Mouse (Mus musculus) forebrain, embryonic 13.5 days (tissue): Measurements from ENCODE around the gene Fam71e2. TPM values are rescaled to one million over a fixed set of nuclear protein-coding genes. Genes with fewer than 3 reads are reported as not detected.

Source experiments
- ATAC-seq: fragments of 200-750 bp; cut with Nextera tagmentation; 2 replicates; pipeline ENCODE4 v1.8.0; 2017
- H3K27ac ChIP-seq: fragments of 300-500 bp; sonication (generic); 2 replicates; pipeline ENCODE4 v1.5.1; 2015; ENCODE audit warnings: inconsistent platforms, mild to moderate bottlenecking, moderate library complexity
- H3K27me3 ChIP-seq: fragments of 300-500 bp; sonication (generic); 2 replicates; pipeline ENCODE4 v1.6.1; 2015; ENCODE audit warnings: mild to moderate bottlenecking, inconsistent platforms
- H3K36me3 ChIP-seq: fragments of 300-500 bp; sonication (generic); 2 replicates; pipeline ENCODE4 v1.6.1; 2015; ENCODE audit warnings: mild to moderate bottlenecking, inconsistent platforms; ENCODE audit not compliant: poor library complexity, severe bottlenecking
- H3K4me1 ChIP-seq: fragments of 300-500 bp; sonication (generic); 2 replicates; pipeline ENCODE4 v1.6.1; 2015; ENCODE audit warnings: inconsistent platforms
- H3K4me2 ChIP-seq: fragments of 300-500 bp; sonication (generic); 2 replicates; pipeline ENCODE4 v1.6.1; 2015; ENCODE audit warnings: inconsistent platforms, mild to moderate bottlenecking, moderate library complexity
- H3K4me3 ChIP-seq: fragments of 300-500 bp; sonication (generic); 2 replicates; pipeline ENCODE4 v1.5.1; 2015; ENCODE audit warnings: mild to moderate bottlenecking, inconsistent platforms
- H3K9ac ChIP-seq: fragments of 300-500 bp; sonication (generic); 2 replicates; pipeline ENCODE4 v1.6.1; 2015; ENCODE audit warnings: mild to moderate bottlenecking, inconsistent platforms
- H3K9me3 ChIP-seq: fragments of 300-500 bp; sonication (generic); replicated peaks from 2 replicates; pipeline ENCODE4 v1.6.1; 2016; ENCODE audit warnings: inconsistent platforms
- WGBS: fragments of 180-500 bp; shearing (Covaris S2); methylation state at CpG from one replicate; pipeline ENCODE4 v1.1.7; 2015; 5-methylcytosine and 5-hydroxymethylcytosine counted together
- polyA plus RNA-seq: library from polyadenylated mRNA; unstranded; fragments of >200 nt; fragmentation: Nextera tagmentation; extraction: Ambion mirVana; gene quantifications from 2 replicates; pipeline ENCODE4 v1.2.1, GENCODE M21; 2015

Fam71e2 gene
- polyA plus RNA-seq, 1 experiment from 2014 or later, result not detected

GRCm38 (mm10) chr7:4725169-4725568, 45.9 kb downstream of the Fam71e2 start, which contains the start of gene Tmem150b:
Gene Tmem150b, minus strand, starts transcription at chr7:4725249.
- no peaks in the 10 kb centered on the region for H3K9me3 ChIP-seq
- H3K27me3 ChIP-seq, result no peaks in the 10 kb centered on the region
- H3K4me2 ChIP-seq, result no peak within 1 kb of the TSS
- 85% methylated on average over 7 of the region's 7 CpGs for WGBS
- H3K36me3 ChIP-seq, result no peaks in the 10 kb centered on the region
- ATAC-seq, result no peak
- H3K4me3 ChIP-seq, result no peak within 1 kb of the TSS
- H3K4me1 ChIP-seq, result no peaks in the 10 kb centered on the region
- no peak within 1 kb of the TSS for H3K27ac ChIP-seq
- H3K9ac ChIP-seq, result no peak within 1 kb of the TSS

- ATAC-seq, result no peak
- Histone ChIP-seq H3K4me2 (no peak overlapping the region), H3K4me3 (no peak overlapping the region), H3K4me1 (no peaks in the 10 kb centered on the region), H3K27me3 (no peaks in the 10 kb centered on the region), H3K9me3 (no peaks in the 10 kb centered on the region), H3K36me3 (no peaks in the 10 kb centered on the region), H3K9ac (no peak overlapping the region), H3K27ac (no peak overlapping the region)
- 88% methylated on average over 3 of the region's 3 CpGs for WGBS
Measured at GRCm38 (mm10) chr7:4724359-4724758, 46.7 kb downstream of the Fam71e2 start.

GRCm38 (mm10) chr7:4723508-4723907, 47.6 kb downstream of the Fam71e2 start:
- H3K27me3 ChIP-seq, result no peaks in the 10 kb centered on the region
- no peaks in the 10 kb centered on the region for H3K9me3 ChIP-seq
- H3K9ac ChIP-seq, result peak overlapping the region; percentile 45; the same call in 1 of the 2 replicates
- H3K27ac ChIP-seq, result no peak overlapping the region
- WGBS, result 42% methylated on average over 12 of the region's 12 CpGs
- peak; percentile 65 for ATAC-seq
- H3K4me1 ChIP-seq, result no peaks in the 10 kb centered on the region
- H3K4me2 ChIP-seq, result peak overlapping the region; percentile 57
- peak overlapping the region; percentile 30 for H3K4me3 ChIP-seq
- no peaks in the 10 kb centered on the region for H3K36me3 ChIP-seq

- H3K9me3 ChIP-seq, result no peaks in the 10 kb centered on the region
- no peak overlapping the region for H3K27ac ChIP-seq
- H3K4me3 ChIP-seq, result no peak overlapping the region
- no peak overlapping the region for H3K4me2 ChIP-seq
- ATAC-seq, result no peak
- H3K27me3 ChIP-seq, result no peaks in the 10 kb centered on the region
- peaks cover 34% of the 10 kb centered on the region for H3K36me3 ChIP-seq
- no peaks in the 10 kb centered on the region for H3K4me1 ChIP-seq
- H3K9ac ChIP-seq, result no peak overlapping the region
- 95% methylated on average over 3 of the region's 3 CpGs for WGBS
Measured at GRCm38 (mm10) chr7:4719276-4719675, 51.8 kb downstream of the Fam71e2 start.

GRCm38 (mm10) chr7:4716955-4717354, 54.1 kb downstream of the Fam71e2 start:
- Histone ChIP-seq H3K36me3 (peaks cover 57% of the 10 kb centered on the region), H3K9ac (no peak overlapping the region), H3K4me2 (no peak overlapping the region), H3K4me3 (no peak overlapping the region), H3K27ac (no peak overlapping the region), H3K27me3 (no peaks in the 10 kb centered on the region), H3K9me3 (no peaks in the 10 kb centered on the region), H3K4me1 (no peaks in the 10 kb centered on the region)
- no peak for ATAC-seq
- 69% methylated on average over 6 of the region's 6 CpGs for WGBS

GRCm38 (mm10) chr7:4712594-4712993, 58.5 kb downstream of the Fam71e2 start:
- no peak for ATAC-seq
- H3K4me1 ChIP-seq, result no peaks in the 10 kb centered on the region
- H3K36me3 ChIP-seq, result peaks cover 99% of the 10 kb centered on the region
- H3K27me3 ChIP-seq, result no peaks in the 10 kb centered on the region
- no peak overlapping the region for H3K4me3 ChIP-seq
- no peak overlapping the region for H3K4me2 ChIP-seq
- no peak overlapping the region for H3K27ac ChIP-seq
- 87% methylated on average over 3 of the region's 3 CpGs for WGBS
- no peaks in the 10 kb centered on the region for H3K9me3 ChIP-seq
- no peak overlapping the region for H3K9ac ChIP-seq

GRCm38 (mm10) chr7:4705098-4705497, 66.0 kb downstream of the Fam71e2 start:
- H3K4me3 ChIP-seq, result no peak overlapping the region
- 28% methylated on average over 18 of the region's 18 CpGs for WGBS
- no peak overlapping the region for H3K9ac ChIP-seq
- H3K27ac ChIP-seq, result no peak overlapping the region
- no peaks in the 10 kb centered on the region for H3K9me3 ChIP-seq
- no peaks in the 10 kb centered on the region for H3K27me3 ChIP-seq
- peaks cover 10% of the 10 kb centered on the region for H3K4me1 ChIP-seq
- H3K36me3 ChIP-seq, result peaks cover 95% of the 10 kb centered on the region
- no peak overlapping the region for H3K4me2 ChIP-seq
- no peak for ATAC-seq

Other genes starting within 250 kb of the Fam71e2 start
- 0.89 and 4.9 TPM in 2 replicates for gene Tnni3, start 247.1 kb downstream of the Fam71e2 start, polyA plus RNA-seq
- gene Dnaaf3, start 238.8 kb downstream of the Fam71e2 start, polyA plus RNA-seq, result 1.4 and 2.0 TPM in 2 replicates
- 64.0 and 86.3 TPM in 2 replicates for gene Syt5, start 223.8 kb downstream of the Fam71e2 start, polyA plus RNA-seq
- 0.09 and 0.13 TPM in 2 replicates for gene Ptprh, start 167.3 kb downstream of the Fam71e2 start, polyA plus RNA-seq
- 2.9 and 3.3 TPM in 2 replicates for gene Tmem86b, start 139.9 kb downstream of the Fam71e2 start, polyA plus RNA-seq
- 7.8 and 8.1 TPM in 2 replicates for gene Ppp6r1, start 112.3 kb downstream of the Fam71e2 start, polyA plus RNA-seq
- 117 and 125 TPM in 2 replicates for gene Hspbp1, start 86.2 kb downstream of the Fam71e2 start, polyA plus RNA-seq
- gene Brsk1, start 80.7 kb downstream of the Fam71e2 start, polyA plus RNA-seq, result 6.1 and 6.5 TPM in 2 replicates
- 0.27 and 0.29 TPM in 2 replicates for gene Tmem150b, start 46.1 kb downstream of the Fam71e2 start, polyA plus RNA-seq
- 75.3 and 84.3 TPM in 2 replicates for gene Kmt5c, start 31.2 kb downstream of the Fam71e2 start, polyA plus RNA-seq
- gene Cox6b2, start 18.2 kb downstream of the Fam71e2 start, polyA plus RNA-seq, result 17.8 and 22.1 TPM in 2 replicates
- 0.17 and 0.40 TPM in 2 replicates for gene Il11, start 11.6 kb upstream of the Fam71e2 start, polyA plus RNA-seq
- not detected in 2 replicates for gene Tmem190, start 11.6 kb upstream of the Fam71e2 start, polyA plus RNA-seq
- gene Tmem238, start 18.4 kb upstream of the Fam71e2 start, polyA plus RNA-seq, result 2.6 and 2.7 TPM in 2 replicates
- 244 and 284 TPM in 2 replicates for gene Rpl28, start 21.6 kb upstream of the Fam71e2 start, polyA plus RNA-seq
- gene Ube2s, start 41.3 kb upstream of the Fam71e2 start, polyA plus RNA-seq, result 398 and 454 TPM in 2 replicates
- 5.6 and 7.1 TPM in 2 replicates for gene Shisa7, start 73.4 kb upstream of the Fam71e2 start, polyA plus RNA-seq
- 2.7 and 3.4 TPM in 2 replicates for gene Isoc2b, start 99.0 kb upstream of the Fam71e2 start, polyA plus RNA-seq
- 0.63 and 0.77 TPM in 2 replicates for gene Isoc2a, start 105.9 kb upstream of the Fam71e2 start, polyA plus RNA-seq
- gene Gm36210, start 135.2 kb upstream of the Fam71e2 start, polyA plus RNA-seq, result 0.26 and 0.45 TPM in 2 replicates
- 4.3 and 4.5 TPM in 2 replicates for gene Zfp628, start 143.9 kb upstream of the Fam71e2 start, polyA plus RNA-seq
- 21.2 and 24.9 TPM in 2 replicates for gene Nat14, start 150.7 kb upstream of the Fam71e2 start, polyA plus RNA-seq
- 0.23 and 0.30 TPM in 2 replicates for gene Ssc5d, start 154.5 kb upstream of the Fam71e2 start, polyA plus RNA-seq
- gene Sbk2, start 193.1 kb upstream of the Fam71e2 start, polyA plus RNA-seq, result not detected in 2 replicates
- gene Sbk3, start 199.9 kb upstream of the Fam71e2 start, polyA plus RNA-seq, result 0.09 and 0.19 TPM in 2 replicates
- 51.2 and 56.5 TPM in 2 replicates for gene Zfp579, start 224.9 kb upstream of the Fam71e2 start, polyA plus RNA-seq
- gene Zfp524, start 243.1 kb upstream of the Fam71e2 start, polyA plus RNA-seq, result 9.1 and 10.4 TPM in 2 replicates
- gene Fiz1, start 243.4 kb upstream of the Fam71e2 start, polyA plus RNA-seq, result 46.6 and 51.2 TPM in 2 replicates
- gene Gm44973, start 244.2 kb upstream of the Fam71e2 start, polyA plus RNA-seq, result 1.5 and 2.1 TPM in 2 replicates
- gene Zfp865, start 249.1 kb upstream of the Fam71e2 start, polyA plus RNA-seq, result 5.1 and 5.4 TPM in 2 replicates
- 17.0 and 19.7 TPM in 2 replicates for gene Ccdc106, start 249.3 kb upstream of the Fam71e2 start, polyA plus RNA-seq